Mouse (Mus musculus) right cerebral cortex, adult 2 months (tissue): ENCODE results near the gene Cog7.

Experiments used
- DNase-seq, 2 experiments: peaks; one replicate each; pipeline ENCODE4 v3.0.0; 2021 to 2022; ENCODE audit warnings: low spot score in 2 of 2

Cog7 gene

DNA sequence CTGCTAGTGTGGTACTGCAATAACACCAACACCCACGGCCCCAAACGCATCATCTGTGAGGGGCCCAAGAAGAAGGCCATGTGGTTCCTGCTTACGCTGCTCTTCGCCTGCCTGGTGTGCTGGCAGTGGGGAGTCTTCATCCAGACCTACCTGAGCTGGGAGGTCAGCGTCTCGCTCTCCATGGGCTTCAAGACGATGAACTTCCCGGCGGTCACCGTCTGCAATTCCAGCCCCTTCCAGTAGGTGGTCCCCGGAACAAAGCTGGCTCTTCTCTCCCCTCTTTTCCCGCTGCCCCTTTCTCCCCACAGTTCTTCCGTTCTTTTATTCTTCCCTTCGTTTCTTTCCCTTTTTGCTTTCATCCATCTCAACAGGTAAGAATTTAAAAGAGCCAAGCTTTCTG is 82.2 kb downstream of the Cog7 start:
- DNase-seq, result peak; percentile 18 to 19

DNA sequence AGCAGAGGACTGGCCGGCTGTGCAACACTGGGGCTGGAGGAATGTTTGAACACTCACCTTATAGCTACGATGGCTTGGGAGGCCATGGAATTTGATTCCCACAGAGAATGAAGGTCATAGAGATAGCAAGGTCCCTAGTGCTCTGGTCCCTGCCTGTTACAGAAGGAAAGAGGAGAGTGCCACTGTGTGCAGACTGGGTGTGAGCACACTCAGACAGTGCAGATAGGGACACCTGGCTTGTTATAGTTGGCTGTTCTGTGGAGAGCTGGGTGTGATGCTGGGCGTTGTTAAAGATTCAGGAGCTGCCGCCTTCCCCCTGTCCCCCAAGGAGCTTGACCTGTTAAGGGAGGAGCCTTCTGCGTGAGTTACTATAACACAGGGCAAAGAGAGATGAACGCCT is 84.8 kb downstream of the Cog7 start:
- no peak for DNase-seq

DNA sequence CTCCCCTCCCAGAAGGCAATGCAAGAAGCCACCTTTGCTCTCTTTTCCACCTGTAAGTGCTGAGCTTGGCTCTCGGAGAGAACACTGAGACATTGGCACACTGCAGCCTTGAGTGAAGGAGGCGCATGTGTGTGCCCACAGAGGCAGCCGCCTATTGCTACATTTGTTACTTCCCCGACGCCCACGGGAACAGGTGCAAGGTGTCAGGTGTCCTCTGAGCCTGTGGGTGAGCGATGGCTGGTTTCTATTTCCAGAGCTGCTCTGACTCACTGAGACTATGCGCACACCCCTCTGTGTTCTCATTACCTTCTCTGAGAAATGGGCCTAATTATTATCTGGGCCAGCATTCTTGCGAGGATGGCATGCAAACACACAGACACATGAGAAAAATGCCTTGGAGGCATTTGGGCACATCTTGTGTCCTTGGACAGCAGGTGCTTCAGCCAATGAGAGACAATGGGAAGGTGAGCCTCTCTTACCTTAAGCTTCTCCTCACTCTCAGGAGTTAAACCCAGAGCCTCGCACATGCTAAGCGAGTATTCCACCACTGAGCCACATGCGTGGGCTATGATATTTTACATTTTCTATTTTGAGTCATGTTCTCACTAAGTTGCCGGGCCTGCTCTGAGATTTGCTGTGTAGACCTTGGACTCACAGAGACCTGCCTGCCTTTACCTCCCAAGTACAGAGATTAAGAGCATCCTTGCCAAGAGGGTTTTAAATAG is 90.7 kb downstream of the Cog7 start:
- DNase-seq, result peak; percentile 71 to 75

DNA sequence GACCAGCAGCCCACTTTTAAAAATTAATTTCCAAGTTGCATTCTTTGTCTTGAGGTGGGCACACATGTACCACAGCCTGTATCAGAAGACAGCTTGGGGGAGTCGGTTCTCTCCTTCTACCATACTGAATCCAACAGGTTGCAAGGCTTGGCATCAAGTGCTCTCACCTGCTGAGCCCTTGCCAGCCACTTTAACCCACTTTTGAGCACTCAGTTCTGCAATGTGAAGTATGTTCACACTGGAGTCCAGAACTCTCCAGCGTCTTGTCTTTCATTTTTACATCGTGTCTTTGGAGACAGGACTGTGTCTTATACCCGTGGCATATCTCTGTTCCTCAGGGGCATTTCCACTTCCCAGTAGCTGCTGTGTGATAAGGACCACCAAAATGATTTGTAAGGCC is 101.3 kb downstream of the Cog7 start:
- DNase-seq, result no peak

DNA sequence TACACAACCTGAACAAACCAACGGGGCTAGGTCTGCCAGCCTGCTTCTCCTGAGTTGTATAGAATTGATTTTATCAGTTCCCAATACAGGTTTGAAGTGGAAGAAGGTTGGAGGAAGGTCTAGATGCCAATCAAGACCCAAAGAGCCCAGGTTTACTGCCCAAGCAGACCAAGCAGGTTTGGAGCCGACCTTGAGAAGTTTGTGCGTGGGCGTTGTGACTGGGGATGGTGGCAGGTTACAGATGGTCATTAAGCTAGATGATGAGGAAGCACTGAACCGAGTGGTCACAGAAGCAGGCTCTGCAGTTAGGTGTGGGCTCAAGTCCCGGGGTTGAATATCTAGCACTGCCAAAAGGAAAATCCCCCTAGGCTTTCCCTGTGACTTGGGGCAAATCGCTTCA is 106.7 kb downstream of the Cog7 start:
- no peak for DNase-seq

DNA sequence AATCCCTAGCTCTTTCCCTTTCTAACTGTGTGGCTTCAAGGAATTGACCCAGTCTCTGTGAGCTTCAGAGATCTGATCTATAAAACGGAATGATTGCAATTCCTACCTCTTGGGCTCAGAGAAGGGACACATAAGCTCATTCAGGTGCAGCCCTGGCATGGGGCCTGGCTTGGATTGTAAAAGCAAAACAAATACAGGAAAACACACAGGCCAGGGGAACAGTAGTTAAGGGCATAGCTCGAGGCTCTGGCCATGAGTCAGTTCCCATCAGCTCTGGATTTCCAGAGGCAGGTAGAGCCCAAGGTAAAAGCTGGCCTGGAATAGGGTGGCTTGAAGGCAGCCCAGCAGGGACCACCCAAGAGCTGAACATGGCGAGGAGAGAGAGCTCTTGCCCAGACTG is 107.5 kb downstream of the Cog7 start:
- no peak for DNase-seq

DNA sequence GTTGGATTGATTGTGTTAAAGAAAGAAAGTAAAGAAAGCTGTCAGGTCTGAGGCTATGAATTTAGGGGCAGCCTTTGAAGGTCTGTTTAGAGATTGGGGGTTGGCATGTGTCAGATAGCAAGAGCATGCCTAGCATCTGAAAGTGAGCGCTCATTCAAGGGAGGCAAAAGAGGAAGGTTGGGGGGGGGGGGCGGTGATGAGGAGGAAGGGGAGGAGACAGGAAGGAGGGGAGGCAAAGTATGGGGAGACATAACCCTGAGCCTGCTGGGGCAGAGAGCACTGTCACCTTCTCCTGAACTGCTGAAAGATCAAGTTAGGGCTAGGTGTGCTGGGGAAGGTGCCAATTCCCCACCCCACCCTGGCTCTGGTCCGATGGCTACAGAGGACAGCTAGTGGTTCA is 109.9 kb downstream of the Cog7 start:
- no peak for DNase-seq

DNA sequence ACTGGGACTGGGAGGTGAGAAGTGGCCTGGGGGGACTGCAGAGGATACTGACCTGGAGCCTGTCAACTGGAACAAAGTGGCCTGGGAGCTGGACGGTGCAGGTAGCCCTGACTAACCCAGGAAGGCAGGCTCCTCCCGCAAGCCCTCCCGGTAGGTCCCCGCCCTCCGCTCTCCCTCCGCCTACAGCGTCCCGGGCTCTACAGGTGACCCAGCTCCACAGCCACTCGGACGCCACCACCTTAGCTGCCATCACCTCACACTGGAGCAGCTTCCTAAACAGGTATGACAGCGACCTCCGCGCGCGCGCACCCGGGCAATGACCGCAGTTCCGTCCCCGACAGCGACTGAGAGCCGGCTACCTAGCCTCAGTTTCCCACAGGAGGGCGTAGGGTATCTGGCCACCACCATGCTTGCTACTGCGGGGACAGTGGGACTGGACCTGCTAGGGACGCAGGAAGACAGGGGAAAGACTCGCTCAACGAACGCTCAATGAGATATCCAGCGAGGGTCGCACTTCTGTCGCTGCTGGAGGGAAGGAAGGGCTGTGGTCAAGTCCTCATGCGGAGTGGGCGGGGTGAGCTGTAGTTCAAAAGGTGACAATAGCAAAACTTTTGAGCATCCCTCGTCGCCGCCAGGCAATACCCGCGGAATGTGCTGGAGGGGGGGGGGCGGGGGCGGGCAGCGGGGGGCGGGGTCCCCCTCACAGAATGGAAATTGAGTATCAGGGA is 116.5 kb downstream of the Cog7 start, which contains the start of gene Scnn1b:
Gene Scnn1b (plus strand): TSS at position 181 of the 728 bp plus-strand sequence.
- DNase-seq, result no peak

DNA sequence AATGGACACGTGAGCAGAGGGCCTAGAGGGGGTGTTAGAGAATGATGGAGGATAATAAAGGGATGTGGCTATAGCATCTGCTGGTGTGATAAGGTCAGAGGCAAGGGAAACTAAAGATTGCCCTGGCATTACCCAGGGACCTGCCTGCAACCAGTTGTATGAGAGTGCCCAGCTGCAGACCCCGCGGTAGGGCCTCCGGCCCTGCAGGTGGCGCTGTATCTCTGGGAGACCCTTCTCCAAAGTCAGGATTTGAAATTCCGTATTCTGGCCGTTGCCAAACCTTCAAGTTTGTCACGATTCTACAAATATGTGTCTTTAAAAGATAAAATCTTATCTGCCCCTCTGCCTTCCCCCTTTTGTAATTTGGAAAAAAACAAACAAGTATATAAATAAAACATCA is 122.6 kb downstream of the Cog7 start:
- DNase-seq, result no peak

DNA sequence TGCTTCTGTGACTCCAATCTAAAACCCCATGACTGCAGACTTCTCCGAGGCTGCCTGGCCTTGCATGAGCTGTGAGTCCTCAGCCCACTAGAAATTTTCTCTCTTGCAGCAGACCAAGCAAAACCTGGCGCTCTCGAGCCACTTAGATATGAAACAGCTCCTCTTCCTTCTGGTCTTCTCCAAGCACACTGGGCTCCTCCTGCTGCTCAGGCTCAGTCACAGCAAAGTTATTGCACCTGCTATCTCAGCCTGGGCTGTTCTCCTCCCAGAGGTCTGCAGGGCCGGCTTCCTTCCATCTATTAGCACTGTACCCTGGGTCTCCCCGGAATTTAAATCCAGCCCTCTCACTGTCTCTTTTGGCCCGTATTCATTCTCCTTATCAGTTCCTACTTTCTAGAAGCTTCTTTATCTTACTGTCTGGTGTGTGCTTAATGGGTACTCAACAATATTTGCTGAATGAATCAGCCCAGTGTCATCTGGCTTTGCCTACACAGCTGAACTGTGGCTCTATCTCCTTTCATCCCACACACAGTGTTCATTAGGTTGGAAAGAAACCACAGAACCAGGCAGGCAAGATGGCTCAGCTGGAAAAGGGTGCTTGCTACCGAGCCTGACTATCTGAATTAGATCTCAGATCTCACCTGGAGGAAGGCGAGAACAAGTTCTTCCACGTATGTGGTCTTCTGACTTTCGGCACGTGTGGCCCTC is 124.2 kb downstream of the Cog7 start:
- no peak for DNase-seq

DNA sequence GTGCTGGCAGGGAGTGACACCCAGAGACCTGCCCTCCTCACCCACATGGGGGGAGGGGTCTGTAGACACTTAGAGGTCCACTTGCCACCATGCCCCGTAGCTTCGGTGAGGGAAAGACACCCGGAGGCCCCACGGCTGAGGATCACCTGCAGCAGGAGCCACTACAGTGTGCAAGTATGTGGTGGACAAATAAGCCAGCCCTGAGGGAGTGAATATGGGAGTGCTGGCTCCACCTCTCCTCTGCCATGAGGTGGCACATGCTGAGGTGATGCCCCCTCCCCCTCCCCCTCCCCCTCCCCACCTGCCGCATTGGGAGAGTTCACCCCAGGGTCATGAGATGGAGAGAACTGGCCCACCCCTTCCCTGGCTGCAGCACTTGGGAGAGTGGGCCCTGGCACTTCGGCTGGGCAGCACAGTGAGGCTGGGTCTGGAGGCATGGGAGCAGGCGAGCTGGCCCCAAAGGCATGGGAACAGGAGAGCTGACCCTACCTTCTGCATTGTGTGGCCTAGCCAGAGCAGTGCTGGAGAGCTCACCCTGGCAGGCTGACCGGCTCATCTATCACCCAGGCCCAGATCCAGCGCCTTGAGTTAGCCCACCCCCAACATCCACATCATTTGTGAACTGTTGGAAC is 132.9 kb downstream of the Cog7 start:
- DNase-seq, result no peak

DNA sequence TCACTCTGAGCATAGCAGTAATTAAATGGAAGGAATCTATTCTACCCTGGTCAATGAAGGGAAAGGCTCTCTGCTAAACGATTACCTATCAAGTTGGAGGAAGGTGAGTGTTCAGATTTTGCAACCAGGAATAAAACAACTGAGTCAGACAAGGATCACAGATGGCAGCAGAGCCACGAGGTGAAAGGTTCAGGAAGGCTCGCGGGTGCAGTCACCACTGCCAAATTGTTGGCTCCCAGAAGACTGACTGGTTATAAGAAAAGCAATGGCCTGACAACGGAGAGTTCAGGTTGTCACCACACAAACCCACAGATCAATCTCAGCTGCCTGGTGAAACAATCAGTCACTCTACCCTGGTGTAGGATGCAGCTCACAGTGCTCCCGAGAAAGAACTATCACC is 135.5 kb downstream of the Cog7 start:
- DNase-seq, result no peak

DNA sequence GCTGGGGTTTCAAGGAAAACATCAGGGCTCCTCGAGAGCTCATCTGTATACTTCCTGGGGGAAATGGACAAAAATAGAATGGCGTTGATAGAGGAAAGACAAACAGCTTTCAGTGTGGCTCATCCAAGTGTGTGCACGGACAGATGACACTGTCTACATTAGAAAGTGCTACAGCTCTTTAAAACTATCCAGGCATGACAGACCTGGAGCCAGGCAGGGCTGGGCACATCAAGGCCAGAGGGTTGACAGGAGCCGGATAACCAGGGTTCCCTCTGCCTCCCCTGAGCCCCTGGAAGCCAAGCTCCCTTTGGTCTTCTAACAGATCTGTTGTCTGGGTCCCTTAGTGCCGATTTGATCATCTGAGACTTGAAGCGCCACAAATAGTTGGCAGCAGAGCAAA is 139.3 kb downstream of the Cog7 start:
- no peak for DNase-seq

DNA sequence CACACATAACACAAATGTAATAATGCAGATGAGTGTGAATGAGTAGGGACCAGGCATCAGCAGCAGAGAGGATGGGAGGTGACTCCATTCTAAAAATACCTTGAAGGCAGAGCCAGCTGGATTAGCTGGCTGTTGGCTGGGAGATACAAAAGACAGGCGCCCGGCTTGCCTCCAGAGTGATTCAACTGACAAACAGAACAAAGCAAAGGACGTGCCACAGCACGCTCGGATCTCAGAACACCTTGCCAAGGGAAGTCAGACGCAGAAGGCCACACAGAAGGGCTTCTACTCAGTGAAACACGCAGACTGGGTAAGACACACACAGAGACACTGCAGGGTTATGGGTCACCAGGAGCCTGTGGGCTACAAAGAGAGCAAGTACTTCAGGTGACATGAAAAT is 140.7 kb downstream of the Cog7 start:
- peak; percentile 38 to 58 for DNase-seq

DNA sequence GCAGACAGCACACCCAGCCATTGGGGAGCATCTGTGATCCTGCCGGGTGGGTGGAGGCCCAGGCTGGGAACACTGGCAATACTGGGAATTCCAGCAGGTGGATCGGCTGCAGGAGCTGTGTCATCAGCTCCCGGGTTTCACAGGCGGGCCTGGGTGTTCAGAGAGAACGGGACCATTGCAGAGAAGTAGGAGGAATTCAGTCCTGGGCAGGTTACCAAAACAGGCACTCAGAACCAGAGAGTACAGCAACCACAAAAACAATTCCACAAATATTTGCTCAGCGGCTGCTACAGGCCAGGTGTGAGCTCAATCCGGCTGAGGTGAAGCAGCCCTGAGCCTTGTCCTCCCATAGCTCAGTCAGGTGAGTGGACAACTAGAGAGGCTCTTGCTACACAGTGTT is 144.7 kb downstream of the Cog7 start:
- DNase-seq, result no peak

DNA sequence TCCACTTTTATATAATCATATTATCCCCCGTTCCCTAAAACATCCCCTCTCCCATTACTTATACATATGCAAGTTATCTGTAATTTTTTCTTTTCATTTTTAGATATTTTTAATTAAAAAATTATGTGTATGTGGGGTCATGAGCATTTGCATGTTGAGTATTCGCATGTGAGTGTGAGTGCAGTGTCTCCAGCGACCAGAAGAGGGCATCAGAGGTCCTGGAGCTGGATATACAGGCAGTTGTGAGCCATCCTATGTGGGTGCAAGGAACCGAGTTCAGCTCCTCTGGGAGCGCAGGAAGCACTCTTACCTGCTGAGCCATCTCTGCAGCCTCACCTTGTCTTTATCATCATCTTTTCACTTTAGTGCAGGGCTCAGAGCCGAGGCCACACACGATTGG is 146.1 kb downstream of the Cog7 start:
- DNase-seq, result no peak
